Mouse (Mus musculus) embryonic fibroblast, embryonic 13.5 days (primary cell): ENCODE data around the gene Slc31a1.

ENCODE experiments used
- CTCF ChIP-seq: IDR thresholded peaks from 2 replicates; pipeline ENCODE4 v1.5.1; 2011; ENCODE audit warnings: mild to moderate bottlenecking, control low read depth, low read length, moderate library complexity, borderline replicate concordance; ENCODE audit not compliant: insufficient read depth
- POLR2A ChIP-seq: IDR thresholded peaks from 2 replicates; pipeline ENCODE4 v1.6.1; 2011; ENCODE audit warnings: low read depth, mild to moderate bottlenecking, control low read depth, low read length, moderate library complexity

DNA sequence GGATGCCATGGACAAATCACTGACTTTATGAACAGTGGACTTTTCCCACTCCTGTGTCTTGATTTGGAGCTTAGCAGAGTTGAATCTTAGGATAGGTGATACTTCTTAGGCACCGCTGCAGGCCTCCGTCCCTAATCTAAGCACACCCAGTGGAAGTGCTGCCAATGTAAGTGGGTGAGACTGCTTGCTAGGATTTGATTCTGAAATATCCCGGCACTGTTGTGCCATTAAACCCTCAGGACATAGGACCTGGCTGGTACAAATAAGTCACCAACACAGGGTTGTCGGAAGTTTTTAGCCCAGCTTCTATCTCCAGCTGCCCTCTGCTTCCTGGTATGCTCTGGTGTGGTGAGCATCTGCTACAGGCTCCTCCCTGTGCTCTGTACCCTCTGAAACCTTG lies 65.4 kb downstream of the Slc31a1 start:
- TF ChIP-seq POLR2A: no peak
- TF ChIP-seq CTCF: no peak
